Comparison of ENCODE assay signal across 20 mouse cellular contexts in genomic region chr10:128665806-128666205, GRCm38 (mm10). TPM values are rescaled to one million over a fixed set of nuclear protein-coding genes. Genes with fewer than 3 reads are reported as not detected.
"Had no signal": no experiment of that assay in that cellular context is flagged by ENCODE, and none has a peak within 500 bp of the region (broad histone marks: within the 10 kb centered on the region; RNA-seq: fewer than 3 reads in every experiment).

No protein-coding gene starts in this region.

- DNase-seq: kidney, adult 2 months; kidney, postnatal 25 days; layer of hippocampus, adult 9-11 months; lung, embryonic 14.5 days; retina, postnatal 1 day; right cerebral cortex, postnatal 25 days; spleen, adult 18-20 months; thymus, adult 18-20 months; thymus, postnatal 36 days had no signal

- H3K4me2 ChIP-seq: limb, embryonic 13.5 days; lung, embryonic 14.5 days; midbrain, embryonic 12.5 days; midbrain, embryonic 15.5 days; neural tube, embryonic 12.5 days; stomach, embryonic 15.5 days had no signal

- H3K27me3 ChIP-seq: limb, embryonic 13.5 days; midbrain, embryonic 15.5 days; neural tube, embryonic 12.5 days; stomach, embryonic 15.5 days had no signal

- H3K9ac ChIP-seq: limb, embryonic 13.5 days; lung, embryonic 14.5 days; midbrain, embryonic 12.5 days; midbrain, embryonic 15.5 days; neural tube, embryonic 12.5 days; stomach, embryonic 15.5 days had no signal

- ATAC-seq: intestine, postnatal 0 days; lung, postnatal 0 days; midbrain, embryonic 15.5 days had no signal

- H3K27ac ChIP-seq: kidney, postnatal 0 days; layer of hippocampus, adult 2 months; limb, embryonic 10.5 days; limb, embryonic 13.5 days; macrophage; midbrain, embryonic 12.5 days; midbrain, embryonic 15.5 days; neural tube, embryonic 12.5 days; stomach, embryonic 15.5 days had no signal

- H3K4me3 ChIP-seq: layer of hippocampus, adult 2 months; limb, embryonic 10.5 days; limb, embryonic 13.5 days; midbrain, embryonic 12.5 days; midbrain, embryonic 15.5 days; neural tube, embryonic 12.5 days; stomach, embryonic 15.5 days had no signal

- H3K9me3 ChIP-seq: limb, embryonic 10.5 days; limb, embryonic 13.5 days; midbrain, embryonic 12.5 days; midbrain, embryonic 15.5 days; neural tube, embryonic 12.5 days; stomach, embryonic 15.5 days had no signal

- H3K36me3 ChIP-seq: limb, embryonic 10.5 days; midbrain, embryonic 12.5 days; midbrain, embryonic 15.5 days; stomach, embryonic 15.5 days had no signal

RNA-seq across cellular contexts. Expression of gene Ikzf4, which starts 20.0 kb away (rescaled TPM):
- polyA plus RNA-seq: macrophage had no signal
